Mouse (Mus musculus): ENCODE measurements around the gene Lrmda. TPM values are rescaled to one million over a fixed set of nuclear protein-coding genes. Genes with fewer than 3 reads are reported as not detected.
A peak's percentile ranks its signal among the peaks of the same experiment; 100 is the strongest.

Gene Lrmda
- total RNA-seq, 4 experiments from 2014 or later: 1.8 to 3.0 (median 2.4) TPM

- no peak for DNase-seq (ENCODE audit: low spot score)
Observed at GRCm38 (mm10) chr14:22495286-22495685, 475.8 kb downstream of the Lrmda start.

- no peak for DNase-seq (ENCODE audit: low spot score)
Observed at GRCm38 (mm10) chr14:22497636-22498131, 478.2 kb downstream of the Lrmda start.

- DNase-seq (ENCODE audit: low spot score): no peak
Observed at GRCm38 (mm10) chr14:22509747-22510530, 490.4 kb downstream of the Lrmda start.

- no peak for DNase-seq (ENCODE audit: low spot score)
Observed at GRCm38 (mm10) chr14:22510531-22510785, 490.9 kb downstream of the Lrmda start.

- DNase-seq (ENCODE audit: low spot score): no peak
Observed at GRCm38 (mm10) chr14:22514362-22515084, 495.0 kb downstream of the Lrmda start.

- DNase-seq (ENCODE audit: low spot score): no peak
Observed at GRCm38 (mm10) chr14:22530706-22531105, 511.2 kb downstream of the Lrmda start.

GRCm38 (mm10) chr14:22533501-22533900, 514.0 kb downstream of the Lrmda start:
- no peak for DNase-seq (ENCODE audit: low spot score)

GRCm38 (mm10) chr14:22545887-22546675, 526.6 kb downstream of the Lrmda start:
- no peak for DNase-seq (ENCODE audit: low spot score)

GRCm38 (mm10) chr14:22546676-22546984, 527.1 kb downstream of the Lrmda start:
- DNase-seq (ENCODE audit: low spot score): no peak

GRCm38 (mm10) chr14:22548286-22548685, 528.8 kb downstream of the Lrmda start:
- DNase-seq (ENCODE audit: low spot score): no peak

- DNase-seq (ENCODE audit: low spot score): no peak
Observed at GRCm38 (mm10) chr14:22549166-22549565, 529.7 kb downstream of the Lrmda start.

- no peak for DNase-seq (ENCODE audit: low spot score)
Observed at GRCm38 (mm10) chr14:22552358-22552757, 532.8 kb downstream of the Lrmda start.

GRCm38 (mm10) chr14:22552841-22553240, 533.3 kb downstream of the Lrmda start:
- no peak for DNase-seq (ENCODE audit: low spot score)

- no peak for DNase-seq (ENCODE audit: low spot score)
Observed at GRCm38 (mm10) chr14:22553717-22554116, 534.2 kb downstream of the Lrmda start.

- DNase-seq (ENCODE audit: low spot score): no peak
Observed at GRCm38 (mm10) chr14:22572486-22572885, 553.0 kb downstream of the Lrmda start.

- DNase-seq (ENCODE audit: low spot score): no peak
Observed at GRCm38 (mm10) chr14:22573585-22573984, 554.1 kb downstream of the Lrmda start.

- no peak for DNase-seq (ENCODE audit: low spot score)
Observed at GRCm38 (mm10) chr14:22574006-22574405, 554.5 kb downstream of the Lrmda start.

GRCm38 (mm10) chr14:22576441-22576840, 556.9 kb downstream of the Lrmda start:
- DNase-seq (ENCODE audit: low spot score): no peak

- DNase-seq (ENCODE audit: low spot score): no peak
Observed at GRCm38 (mm10) chr14:22577411-22578037, 558.0 kb downstream of the Lrmda start.

- peak; percentile 82 for DNase-seq (ENCODE audit: low spot score)
Observed at GRCm38 (mm10) chr14:22578224-22578623, 558.7 kb downstream of the Lrmda start.

GRCm38 (mm10) chr14:22578986-22579385, 559.5 kb downstream of the Lrmda start:
- DNase-seq (ENCODE audit: low spot score): no peak

GRCm38 (mm10) chr14:22582065-22582464, 562.6 kb downstream of the Lrmda start:
- no peak for DNase-seq (ENCODE audit: low spot score)

Data from heart, adult 8-10 months (tissue).